Mouse (Mus musculus) neural tube, embryonic 11.5 days (tissue): ENCODE data around the gene Ints14. TPM values are rescaled to one million over a fixed set of nuclear protein-coding genes. Genes with fewer than 3 reads are reported as not detected.

Source experiments
- ATAC-seq: fragments of 200-750 bp; cut with Nextera tagmentation; 2 replicates; pipeline ENCODE4 v1.8.0; 2017; ENCODE audit warnings: moderate number of reproducible peaks, mild to moderate bottlenecking, moderate TSS enrichment, moderate library complexity; ENCODE audit not compliant: insufficient read depth, low FRiP score, low TSS enrichment
- DNase-seq: peaks from one replicate; pipeline ENCODE4 v3.0.0-alpha.2; 2015; ENCODE audit warnings: low spot score
- H3K27ac ChIP-seq: fragments of 300-500 bp; sonication (generic); 2 replicates; pipeline ENCODE4 v1.5.1; 2014; ENCODE audit warnings: low read depth, mild to moderate bottlenecking, low read length
- H3K27me3 ChIP-seq: fragments of 300-500 bp; sonication (generic); 2 replicates; pipeline ENCODE4 v1.6.1; 2014; ENCODE audit warnings: mild to moderate bottlenecking, low read length, mixed read lengths; ENCODE audit not compliant: control insufficient read depth, insufficient read depth
- H3K36me3 ChIP-seq: fragments of 300-500 bp; sonication (generic); 2 replicates; pipeline ENCODE4 v1.6.1; 2014; ENCODE audit warnings: mild to moderate bottlenecking, low read length, moderate library complexity, mixed read lengths; ENCODE audit not compliant: control insufficient read depth, insufficient read depth
- H3K4me1 ChIP-seq: fragments of 300-500 bp; sonication (generic); 2 replicates; pipeline ENCODE4 v1.6.1; 2014; ENCODE audit warnings: low read length, mixed read lengths; ENCODE audit not compliant: control insufficient read depth, insufficient read depth
- H3K4me2 ChIP-seq: fragments of 300-500 bp; sonication (generic); 2 replicates; pipeline ENCODE4 v1.6.1; 2014; ENCODE audit warnings: low read depth, mild to moderate bottlenecking, moderate library complexity
- H3K4me3 ChIP-seq: fragments of 300-500 bp; sonication (generic); 2 replicates; pipeline ENCODE4 v1.5.1; 2014; ENCODE audit warnings: low read depth, low read length
- H3K9ac ChIP-seq: fragments of 300-500 bp; sonication (generic); 2 replicates; pipeline ENCODE4 v1.6.1; 2014; ENCODE audit warnings: mild to moderate bottlenecking, low read length
- H3K9me3 ChIP-seq: fragments of 300-500 bp; sonication (generic); 2 replicates; pipeline ENCODE4 v1.6.1; 2016; ENCODE audit warnings: low read length; ENCODE audit not compliant: control insufficient read depth
- WGBS: fragments of 180-500 bp; shearing (Covaris S2); extraction: QIAGEN DNeasy Blood & Tissue Kit; methylation state at CpG from one replicate; pipeline ENCODE4 v1.1.7; 2014; 5-methylcytosine and 5-hydroxymethylcytosine counted together
- polyA plus RNA-seq: library from polyadenylated mRNA; unstranded; fragments of >200 nt; fragmentation: Nextera tagmentation; extraction: Ambion mirVana; gene quantifications from 2 replicates; pipeline ENCODE4 v1.2.1, GENCODE M21; 2014

Gene Ints14
- polyA plus RNA-seq, 1 experiment from 2014 or later: 78.9 TPM

- no peaks in the 10 kb centered on the region for H3K27me3 ChIP-seq
- no peak overlapping the region for H3K4me2 ChIP-seq
- ATAC-seq (no peak), DNase-seq (no peak)
- H3K27ac ChIP-seq: no peak overlapping the region
- H3K4me1 ChIP-seq: no peaks in the 10 kb centered on the region
- peaks cover 16% of the 10 kb centered on the region for H3K36me3 ChIP-seq
- WGBS: 94% methylated on average over 8 of the region's 8 CpGs
- H3K9ac ChIP-seq: no peak overlapping the region
- no peaks in the 10 kb centered on the region for H3K9me3 ChIP-seq
- H3K4me3 ChIP-seq: no peak overlapping the region
Measured at GRCm38 (mm10) chr9:65005737-65006136, 45.0 kb downstream of the Ints14 start.

- Histone ChIP-seq H3K9me3 (no peaks in the 10 kb centered on the region), H3K4me1 (no peaks in the 10 kb centered on the region), H3K4me3 (no peak overlapping the region), H3K9ac (no peak overlapping the region), H3K4me2 (no peak overlapping the region), H3K27ac (no peak overlapping the region), H3K27me3 (no peaks in the 10 kb centered on the region), H3K36me3 (peaks cover 2% of the 10 kb centered on the region)
- ATAC-seq (no peak), DNase-seq (no peak)
- 90% methylated on average over 8 of the region's 8 CpGs for WGBS
Measured at GRCm38 (mm10) chr9:65010632-65011031, 49.9 kb downstream of the Ints14 start.

DNA sequence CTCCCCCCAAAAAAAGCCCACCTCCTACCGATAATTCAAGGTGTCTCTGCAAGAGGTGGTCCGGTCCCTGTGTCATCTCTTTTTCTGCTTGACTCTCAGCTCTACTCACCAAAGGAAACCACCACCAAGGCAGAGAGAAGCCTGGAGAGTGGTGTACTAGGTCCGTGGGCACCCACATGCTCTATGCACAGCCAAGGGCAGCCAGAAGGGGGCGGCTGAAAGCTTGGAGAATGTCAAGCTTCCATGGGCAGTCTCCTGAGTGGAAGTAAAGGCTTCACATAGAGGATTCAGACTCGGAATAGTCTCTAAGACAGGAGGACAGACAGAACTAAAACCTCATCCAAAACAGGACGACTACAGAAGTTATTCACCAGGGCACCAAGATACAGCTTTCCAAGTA is 50.6 kb downstream of the Ints14 start:
- Histone ChIP-seq H3K36me3 (no peaks in the 10 kb centered on the region; the same call in 1 of the 2 replicates), H3K4me1 (no peaks in the 10 kb centered on the region), H3K9ac (no peak overlapping the region), H3K4me2 (no peak overlapping the region), H3K4me3 (no peak overlapping the region), H3K27me3 (no peaks in the 10 kb centered on the region), H3K27ac (no peak overlapping the region), H3K9me3 (no peaks in the 10 kb centered on the region)
- no peak for DNase-seq
- 57% methylated on average over 6 of the region's 6 CpGs for WGBS
- ATAC-seq: no peak

GRCm38 (mm10) chr9:65015461-65016222 is 54.9 kb downstream of the Ints14 start:
- no peak for DNase-seq
- Histone ChIP-seq H3K36me3 (no peaks in the 10 kb centered on the region), H3K4me1 (peaks cover 17% of the 10 kb centered on the region), H3K4me3 (no peak overlapping the region), H3K9ac (no peak overlapping the region), H3K4me2 (no peak overlapping the region), H3K27ac (no peak overlapping the region), H3K9me3 (no peaks in the 10 kb centered on the region), H3K27me3 (no peaks in the 10 kb centered on the region)
- WGBS: 87% methylated on average over 7 of the region's 7 CpGs
- no peak for ATAC-seq

- Histone ChIP-seq H3K27ac (no peak overlapping the region), H3K27me3 (no peaks in the 10 kb centered on the region), H3K9ac (no peak overlapping the region), H3K4me1 (peaks cover 18% of the 10 kb centered on the region), H3K36me3 (no peaks in the 10 kb centered on the region), H3K4me2 (no peak overlapping the region), H3K4me3 (no peak overlapping the region), H3K9me3 (no peaks in the 10 kb centered on the region)
- DNase-seq (no peak), ATAC-seq (no peak)
- WGBS: 80% methylated on average over 4 of the region's 4 CpGs
Measured at GRCm38 (mm10) chr9:65016241-65016977, 55.7 kb downstream of the Ints14 start.

DNA sequence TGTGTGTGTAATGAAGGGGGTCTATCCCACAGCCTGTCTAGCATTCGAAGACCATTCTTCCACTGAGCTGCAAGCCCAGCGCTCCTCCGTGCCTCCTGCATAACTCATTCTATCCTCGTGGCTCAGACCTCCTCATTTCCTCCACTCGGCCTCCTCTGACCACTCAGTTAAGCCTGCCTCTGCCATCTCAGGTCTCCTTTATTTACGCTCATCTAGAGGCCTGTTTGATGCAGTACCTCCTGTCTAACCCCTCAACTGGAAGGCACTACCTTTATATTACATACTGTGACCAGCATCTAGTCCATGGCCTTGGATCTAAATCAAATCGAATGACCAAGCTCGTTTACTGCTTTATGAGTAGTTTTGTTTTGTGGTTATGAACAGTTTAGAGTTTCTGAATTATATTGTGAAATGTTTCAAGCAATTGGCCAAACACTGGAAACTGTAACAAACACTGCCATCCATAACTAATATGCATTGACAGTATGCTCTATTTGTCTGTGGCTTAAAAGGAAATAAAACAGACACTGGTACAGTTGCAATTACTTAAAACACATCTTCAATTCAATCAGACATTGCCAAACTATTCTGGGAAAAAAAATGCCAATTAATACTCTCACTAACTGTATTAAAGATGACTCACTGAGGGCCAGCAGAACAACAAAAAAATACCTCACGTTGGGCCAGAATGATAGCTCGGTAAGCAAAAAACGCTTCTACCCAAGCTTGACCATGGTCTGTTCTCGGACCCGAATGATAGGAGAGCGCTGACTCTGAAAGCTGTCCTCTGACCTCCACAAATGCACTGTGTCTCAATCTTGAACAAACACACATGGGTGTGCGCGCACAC is 56.5 kb downstream of the Ints14 start:
- peaks cover 18% of the 10 kb centered on the region for H3K4me1 ChIP-seq
- H3K27me3 ChIP-seq: no peaks in the 10 kb centered on the region
- H3K4me2 ChIP-seq: no peak overlapping the region
- DNase-seq (no peak), ATAC-seq (no peak)
- H3K36me3 ChIP-seq: no peaks in the 10 kb centered on the region
- WGBS: 83% methylated on average over 16 of the region's 16 CpGs
- no peaks in the 10 kb centered on the region for H3K9me3 ChIP-seq
- H3K4me3 ChIP-seq: no peak overlapping the region
- no peak overlapping the region for H3K9ac ChIP-seq
- H3K27ac ChIP-seq: no peak overlapping the region

DNA sequence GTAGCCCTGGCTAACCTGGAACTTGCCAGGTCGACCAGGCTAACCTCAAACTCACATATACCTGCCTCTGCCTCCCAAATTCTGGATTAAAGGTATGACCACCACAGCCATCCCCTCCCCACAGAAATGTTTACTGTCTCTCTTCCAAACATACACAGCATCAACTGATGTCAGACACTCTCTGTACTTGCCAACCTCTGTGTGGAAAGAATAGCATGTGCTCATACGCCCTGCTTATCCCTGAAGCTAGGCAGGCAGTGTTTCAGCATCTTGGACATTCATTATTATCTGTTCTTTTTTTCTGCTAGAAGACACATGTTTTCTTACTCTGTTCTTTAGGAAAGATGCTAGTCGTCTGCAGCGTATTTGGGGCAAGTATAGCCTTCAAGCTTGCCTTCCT is 57.2 kb downstream of the Ints14 start:
- no peak for ATAC-seq
- WGBS: 90% methylated on average over 4 of the region's 4 CpGs

GRCm38 (mm10) chr9:65018588-65019121 is 58.0 kb downstream of the Ints14 start:
- Histone ChIP-seq H3K9ac (no peak overlapping the region), H3K36me3 (no peaks in the 10 kb centered on the region), H3K27ac (no peak overlapping the region), H3K4me3 (no peak overlapping the region), H3K9me3 (no peaks in the 10 kb centered on the region), H3K4me1 (peaks cover 18% of the 10 kb centered on the region), H3K4me2 (no peak overlapping the region), H3K27me3 (no peaks in the 10 kb centered on the region)
- ATAC-seq (no peak), DNase-seq (no peak)
- 75% methylated on average over 3 of the region's 3 CpGs for WGBS

More for the DNA sequence above, 57.2 kb downstream of the Ints14 start:
- no peak for DNase-seq
- Histone ChIP-seq H3K9me3 (no peaks in the 10 kb centered on the region), H3K4me2 (no peak overlapping the region), H3K4me3 (no peak overlapping the region), H3K4me1 (peaks cover 18% of the 10 kb centered on the region), H3K9ac (no peak overlapping the region), H3K27me3 (no peaks in the 10 kb centered on the region), H3K36me3 (no peaks in the 10 kb centered on the region), H3K27ac (no peak overlapping the region)
